Mouse (Mus musculus) heart, embryonic 10.5 days (tissue): ENCODE measurements at regions not wholly inside any gene's neighbourhood (a gene's known extent, or its start where the extent isn't known, plus 50 kb on each side); places are given as distances from the start of the nearest gene placed in this dataset.

Experiments
- DNase-seq: peaks from one replicate; pipeline ENCODE4 v3.0.0-alpha.2; 2017; ENCODE audit warnings: low spot score
- H3K27ac ChIP-seq: fragments of 300-500 bp; sonication (generic); 2 replicates; pipeline ENCODE4 v1.5.1; 2016; ENCODE audit warnings: mild to moderate bottlenecking
- H3K27me3 ChIP-seq: fragments of 300-500 bp; sonication (generic); 2 replicates; pipeline ENCODE4 v1.6.1; 2016; ENCODE audit warnings: mild to moderate bottlenecking; ENCODE audit not compliant: poor library complexity, insufficient read depth, severe bottlenecking
- H3K36me3 ChIP-seq: fragments of 300-500 bp; sonication (generic); 2 replicates; pipeline ENCODE4 v1.6.1; 2016; ENCODE audit warnings: mild to moderate bottlenecking, moderate library complexity
- H3K4me1 ChIP-seq: fragments of 300-500 bp; sonication (generic); 2 replicates; pipeline ENCODE4 v1.6.1; 2016; ENCODE audit warnings: mild to moderate bottlenecking
- H3K4me3 ChIP-seq: fragments of 300-500 bp; sonication (generic); 2 replicates; pipeline ENCODE4 v1.5.1; 2016; ENCODE audit warnings: mild to moderate bottlenecking, moderate library complexity
- H3K9me3 ChIP-seq: fragments of 300-500 bp; sonication (generic); 2 replicates; pipeline ENCODE4 v1.6.1; 2016; ENCODE audit warnings: mild to moderate bottlenecking, moderate library complexity
- WGBS: fragments of 180-500 bp; shearing (Covaris S2); methylation state at CpG from one replicate; pipeline ENCODE4 v1.1.7; 2016; 5-methylcytosine and 5-hydroxymethylcytosine counted together

GRCm38 (mm10) chr4:87718166-87718805, 314.9 kb downstream of the Mllt3 start:
- 0 out of 2 replicates have a peak overlapping the region, but pooled peaks have one; percentile 32 for H3K27ac ChIP-seq
- WGBS, result 70% methylated on average over 9 of the region's 9 CpGs
- H3K36me3 ChIP-seq, result no peaks in the 10 kb centered on the region
- H3K4me3 ChIP-seq, result no peak overlapping the region
- no peak for DNase-seq
- no peaks in the 10 kb centered on the region for H3K4me1 ChIP-seq
- H3K9me3 ChIP-seq, result no peaks in the 10 kb centered on the region
- no peaks in the 10 kb centered on the region for H3K27me3 ChIP-seq

GRCm38 (mm10) chr4:87715212-87715933, 317.8 kb downstream of the Mllt3 start:
- no peak for DNase-seq
- 66% methylated on average over 11 of the region's 11 CpGs for WGBS
- no peak overlapping the region for H3K27ac ChIP-seq

GRCm38 (mm10) chr4:87712691-87713090, 320.5 kb downstream of the Mllt3 start:
- Histone ChIP-seq H3K27ac (no peak overlapping the region), H3K9me3 (no peaks in the 10 kb centered on the region), H3K27me3 (no peaks in the 10 kb centered on the region), H3K4me3 (no peak overlapping the region), H3K36me3 (no peaks in the 10 kb centered on the region), H3K4me1 (peaks cover 12% of the 10 kb centered on the region)
- DNase-seq, result no peak
- WGBS, result 51% methylated on average over 2 of the region's 2 CpGs

More at GRCm38 (mm10) chr4:87715212-87715933, 317.8 kb downstream of the Mllt3 start:
- Histone ChIP-seq H3K4me1 (peaks cover 6% of the 10 kb centered on the region; the same call in 1 of the 2 replicates), H3K36me3 (no peaks in the 10 kb centered on the region), H3K27me3 (no peaks in the 10 kb centered on the region), H3K4me3 (no peak overlapping the region), H3K9me3 (no peaks in the 10 kb centered on the region)

- Histone ChIP-seq H3K4me1 (peaks cover 14% of the 10 kb centered on the region), H3K36me3 (no peaks in the 10 kb centered on the region), H3K9me3 (no peaks in the 10 kb centered on the region), H3K4me3 (no peak overlapping the region), H3K27me3 (no peaks in the 10 kb centered on the region), H3K27ac (no peak overlapping the region)
- 78% methylated on average over 3 of the region's 3 CpGs for WGBS
- DNase-seq, result no peak
Observed at GRCm38 (mm10) chr4:87712286-87712685, 320.9 kb downstream of the Mllt3 start.

- no peaks in the 10 kb centered on the region for H3K9me3 ChIP-seq
- whole genome bisulfite sequencing, result 85% methylated on average over 8 of the region's 8 CpGs
- H3K27me3 ChIP-seq, result no peaks in the 10 kb centered on the region
- H3K4me3 ChIP-seq, result no peak overlapping the region
- peaks cover 15% of the 10 kb centered on the region for H3K4me1 ChIP-seq
- no peak for DNase-seq
- H3K36me3 ChIP-seq, result no peaks in the 10 kb centered on the region
- no peak overlapping the region for H3K27ac ChIP-seq
Observed at GRCm38 (mm10) chr4:87711185-87711827, 321.9 kb downstream of the Mllt3 start.

- Histone ChIP-seq H3K9me3 (no peaks in the 10 kb centered on the region), H3K4me3 (no peak overlapping the region), H3K4me1 (peaks cover 15% of the 10 kb centered on the region), H3K27me3 (no peaks in the 10 kb centered on the region), H3K36me3 (no peaks in the 10 kb centered on the region), H3K27ac (no peak overlapping the region)
- 11% methylated on average over 5 of the region's 5 CpGs for WGBS
- no peak for DNase-seq
Observed at GRCm38 (mm10) chr4:87708981-87709645, 324.1 kb downstream of the Mllt3 start.

- peaks cover 10% of the 10 kb centered on the region for H3K4me1 ChIP-seq
- no peak overlapping the region for H3K4me3 ChIP-seq
- no peaks in the 10 kb centered on the region for H3K9me3 ChIP-seq
- no peaks in the 10 kb centered on the region for H3K36me3 ChIP-seq
- WGBS, result 46% methylated on average over 2 of the region's 2 CpGs
- no peaks in the 10 kb centered on the region for H3K27me3 ChIP-seq
- no peak overlapping the region for H3K27ac ChIP-seq
- DNase-seq, result no peak
Observed at GRCm38 (mm10) chr4:87707386-87707785, 325.8 kb downstream of the Mllt3 start.

- Histone ChIP-seq H3K4me1 (peaks cover 7% of the 10 kb centered on the region), H3K36me3 (no peaks in the 10 kb centered on the region), H3K4me3 (no peak overlapping the region), H3K27ac (no peak overlapping the region), H3K9me3 (no peaks in the 10 kb centered on the region), H3K27me3 (no peaks in the 10 kb centered on the region)
- no peak for DNase-seq
- 84% methylated on average over 4 of the region's 4 CpGs for WGBS
Observed at GRCm38 (mm10) chr4:87702834-87703233, 330.3 kb downstream of the Mllt3 start.

GRCm38 (mm10) chr4:87702290-87702689, 330.9 kb downstream of the Mllt3 start:
- Histone ChIP-seq H3K27me3 (no peaks in the 10 kb centered on the region), H3K9me3 (no peaks in the 10 kb centered on the region), H3K27ac (no peak overlapping the region), H3K4me1 (peaks cover 4% of the 10 kb centered on the region), H3K36me3 (no peaks in the 10 kb centered on the region), H3K4me3 (no peak overlapping the region)
- WGBS, result 74% methylated on average over 3 of the region's 3 CpGs
- no peak for DNase-seq

GRCm38 (mm10) chr4:87701024-87701423, 332.1 kb downstream of the Mllt3 start:
- Histone ChIP-seq H3K27ac (no peak overlapping the region), H3K4me1 (peaks cover 4% of the 10 kb centered on the region; the same call in 1 of the 2 replicates), H3K36me3 (no peaks in the 10 kb centered on the region), H3K4me3 (no peak overlapping the region), H3K27me3 (no peaks in the 10 kb centered on the region), H3K9me3 (no peaks in the 10 kb centered on the region)
- no peak for DNase-seq
- WGBS, result 79% methylated on average over 4 of the region's 4 CpGs

GRCm38 (mm10) chr4:87700508-87700907, 332.7 kb downstream of the Mllt3 start:
- Histone ChIP-seq H3K27ac (no peak overlapping the region), H3K9me3 (no peaks in the 10 kb centered on the region), H3K36me3 (no peaks in the 10 kb centered on the region), H3K4me1 (peaks cover 4% of the 10 kb centered on the region; the same call in 1 of the 2 replicates), H3K27me3 (no peaks in the 10 kb centered on the region), H3K4me3 (no peak overlapping the region)
- 79% methylated on average over 2 of the region's 2 CpGs for WGBS
- no peak for DNase-seq

- 43% methylated on average over 4 of the region's 4 CpGs for WGBS
- DNase-seq, result no peak
Observed at GRCm38 (mm10) chr4:87699586-87699985, 333.6 kb downstream of the Mllt3 start.

More at GRCm38 (mm10) chr4:87699586-87699985, 333.6 kb downstream of the Mllt3 start:
- H3K27me3 ChIP-seq, result no peaks in the 10 kb centered on the region
- no peaks in the 10 kb centered on the region for H3K36me3 ChIP-seq
- peaks cover 4% of the 10 kb centered on the region; the same call in 1 of the 2 replicates for H3K4me1 ChIP-seq
- H3K27ac ChIP-seq, result no peak overlapping the region
- no peak overlapping the region for H3K4me3 ChIP-seq
- H3K9me3 ChIP-seq, result no peaks in the 10 kb centered on the region
